Mouse (Mus musculus): Measurements from ENCODE around the gene Gm9573.

Gene Gm9573

DNA sequence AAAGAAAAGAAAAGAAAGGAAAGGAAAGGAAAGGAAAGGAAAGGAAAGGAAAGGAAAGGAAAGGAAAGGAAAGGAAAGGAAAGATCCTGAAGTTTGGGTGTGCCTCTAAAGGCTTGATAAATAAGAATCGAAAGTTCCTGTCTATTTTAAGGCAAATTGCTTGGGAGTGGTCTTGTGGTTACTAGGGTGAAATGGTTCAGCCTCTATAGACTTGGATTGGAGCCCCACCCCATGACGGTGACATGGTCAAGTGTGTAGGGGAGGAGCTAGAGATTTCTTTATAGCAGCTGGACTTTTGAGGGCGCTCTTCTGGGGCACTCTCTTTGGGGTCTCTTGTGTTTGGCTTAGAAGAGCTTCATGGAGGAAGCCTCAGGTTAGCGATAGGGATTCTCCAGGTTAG is 32.7 kb downstream of the Gm9573 start:
- DNase-seq: no peak

GRCm38 (mm10) chr17:35592131-35592530 is 34.3 kb downstream of the Gm9573 start:
- no peak for DNase-seq

- DNase-seq: no peak
Measured at GRCm38 (mm10) chr17:35591731-35592130, 34.7 kb downstream of the Gm9573 start.

DNA sequence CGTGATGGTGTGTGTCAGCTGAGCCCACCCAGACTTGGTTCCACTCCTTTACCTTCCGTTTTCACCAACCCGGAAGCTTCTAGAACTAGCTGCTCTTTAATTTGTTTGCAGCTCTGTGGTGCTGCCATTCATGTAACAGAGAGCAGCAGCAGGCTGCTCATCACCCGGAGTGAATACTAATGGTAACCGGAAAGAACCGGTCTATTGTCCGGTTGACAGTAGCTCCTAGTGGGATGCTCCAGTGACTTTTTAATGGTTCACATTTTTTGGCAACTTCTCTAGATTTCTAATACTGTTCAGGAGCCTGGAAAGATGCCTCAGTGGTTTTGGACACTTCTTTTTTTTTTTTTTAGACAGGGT is 35.2 kb downstream of the Gm9573 start:
- DNase-seq: no peak

- peak; percentile 85 to 91 for DNase-seq
Measured at GRCm38 (mm10) chr17:35590410-35591218, 35.8 kb downstream of the Gm9573 start.

DNA sequence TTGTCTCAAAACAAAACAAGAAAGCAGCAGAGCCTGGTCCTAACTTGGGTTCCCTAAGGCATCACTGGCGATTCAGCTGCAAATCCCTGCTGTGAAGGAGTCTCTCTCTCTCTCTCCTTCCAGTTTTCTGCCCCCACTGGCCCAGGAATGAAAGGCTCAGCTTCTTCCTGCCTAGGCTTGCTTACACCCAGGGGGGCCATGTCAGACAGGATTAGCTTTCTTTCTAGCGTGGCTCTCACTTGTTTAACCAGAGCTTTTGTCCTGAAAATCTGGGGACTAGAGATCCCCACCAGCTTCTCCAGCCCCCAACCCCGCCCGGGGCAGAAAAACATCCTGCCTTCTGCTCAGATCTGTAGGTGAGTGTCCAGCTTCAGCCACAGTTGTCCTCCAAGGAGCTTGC is 38.0 kb downstream of the Gm9573 start:
- DNase-seq: no peak

DNA sequence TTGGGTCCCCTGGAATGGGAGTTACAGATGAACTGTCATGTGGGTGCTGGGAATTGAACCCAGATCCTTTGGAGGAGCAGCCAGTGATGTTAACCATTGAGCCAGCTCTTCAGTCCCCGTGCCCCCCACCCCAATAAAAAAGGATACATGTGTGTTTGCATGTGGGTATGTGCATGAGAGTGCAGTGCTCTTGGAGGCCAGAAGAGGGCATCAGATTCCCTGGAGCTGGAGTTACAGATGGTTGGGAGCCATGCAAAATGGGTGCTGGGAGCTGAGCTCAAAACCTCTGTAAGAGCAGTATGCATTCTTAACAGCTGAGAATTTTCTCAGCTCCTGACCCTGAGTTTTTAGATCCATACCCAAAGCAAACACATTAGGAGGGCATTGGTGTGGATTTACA is 39.1 kb downstream of the Gm9573 start:
- DNase-seq: no peak

GRCm38 (mm10) chr17:35584330-35584937 is 42.0 kb downstream of the Gm9573 start:
- DNase-seq: peak; percentile 90 to 95

- DNase-seq: peak in 1 of 2 experiments; percentile 27
Measured at GRCm38 (mm10) chr17:35582900-35583299, 43.5 kb downstream of the Gm9573 start.

DNA sequence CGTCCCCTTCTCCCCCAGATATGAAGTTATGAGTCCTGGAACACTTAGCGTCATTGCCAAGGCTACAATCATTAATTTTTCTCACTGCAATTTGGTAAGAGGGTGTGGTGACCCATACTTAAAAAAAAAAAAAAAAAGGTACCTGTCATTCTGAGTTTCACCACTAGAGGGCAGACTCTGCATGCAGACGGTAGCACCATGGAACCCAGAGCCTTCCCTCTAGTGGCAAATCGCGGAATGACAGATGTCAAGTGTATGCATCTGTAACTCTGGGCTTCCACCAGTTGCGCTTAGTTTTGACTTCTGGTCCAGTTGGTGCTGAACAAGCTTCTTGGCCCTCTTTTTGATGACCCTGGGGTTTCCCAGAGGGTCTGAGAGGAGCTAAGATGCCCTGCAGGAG is 48.2 kb downstream of the Gm9573 start:
- DNase-seq: peak; percentile 84 to 92

GRCm38 (mm10) chr17:35571477-35571876 is 55.0 kb downstream of the Gm9573 start:
- no peak for DNase-seq

DNA sequence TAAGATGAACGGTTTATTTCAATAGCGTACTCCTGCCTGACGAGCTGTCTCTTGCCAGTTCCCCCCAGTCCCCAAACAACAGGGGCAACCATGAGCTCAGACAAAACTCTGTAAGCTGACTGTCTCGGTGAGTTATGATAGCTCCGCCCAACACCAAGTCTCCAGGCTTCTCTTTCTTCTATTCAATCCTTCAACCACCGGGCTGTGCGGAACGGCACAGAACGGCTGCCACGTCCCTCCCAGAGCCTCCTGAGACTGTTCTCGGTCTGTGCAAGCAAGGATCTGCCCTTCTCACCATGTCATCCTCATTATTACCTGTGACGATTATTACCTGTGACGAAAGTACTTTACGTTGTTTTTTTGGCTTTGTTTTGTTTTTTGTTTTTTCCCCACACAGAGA is 55.6 kb downstream of the Gm9573 start:
- no peak for DNase-seq

- DNase-seq: no peak
Measured at GRCm38 (mm10) chr17:35569091-35569944, 57.1 kb downstream of the Gm9573 start.

Measured in cerebellum, postnatal 14 days (tissue).